Mouse (Mus musculus) left cerebral cortex, postnatal 4 days (tissue): ENCODE results near the gene Rpa3. TPM values are rescaled to one million over a fixed set of nuclear protein-coding genes. Genes with fewer than 3 reads are reported as not detected.
A peak's percentile ranks its signal among the peaks of the same experiment; 100 is the strongest.

Experiments
- DNase-seq: peaks from one replicate; pipeline ENCODE4 v3.0.0-alpha.2; 2022
- intact Hi-C: fragments of 180-260 bp; cut with DNase I; formaldehyde crosslinking; loops from one replicate; pipeline ENCODE4 v1.15.1; 2025
- total RNA-seq, 2 experiments: library from RNA; stranded (reverse); gene quantifications; 2 replicates each; pipeline ENCODE4 v1.2.3; 2021

The Rpa3 gene
- total RNA-seq = 10 to 100 TPM; 16.0 to 23.0 TPM

GRCm38 (mm10) chr6:8259004-8259666 lies at the start of gene Rpa3, which contains the start of the genes Umad1 and Gm45062:
Gene Rpa3, minus strand, starts transcription at chr6:8259173.
Gene Umad1, plus strand, starts transcription at chr6:8259288.
Gene Gm45062, plus strand, starts transcription at chr6:8259450.
- intact Hi-C loops = no loop called here
- DNase-seq = peak; percentile 98

DNA sequence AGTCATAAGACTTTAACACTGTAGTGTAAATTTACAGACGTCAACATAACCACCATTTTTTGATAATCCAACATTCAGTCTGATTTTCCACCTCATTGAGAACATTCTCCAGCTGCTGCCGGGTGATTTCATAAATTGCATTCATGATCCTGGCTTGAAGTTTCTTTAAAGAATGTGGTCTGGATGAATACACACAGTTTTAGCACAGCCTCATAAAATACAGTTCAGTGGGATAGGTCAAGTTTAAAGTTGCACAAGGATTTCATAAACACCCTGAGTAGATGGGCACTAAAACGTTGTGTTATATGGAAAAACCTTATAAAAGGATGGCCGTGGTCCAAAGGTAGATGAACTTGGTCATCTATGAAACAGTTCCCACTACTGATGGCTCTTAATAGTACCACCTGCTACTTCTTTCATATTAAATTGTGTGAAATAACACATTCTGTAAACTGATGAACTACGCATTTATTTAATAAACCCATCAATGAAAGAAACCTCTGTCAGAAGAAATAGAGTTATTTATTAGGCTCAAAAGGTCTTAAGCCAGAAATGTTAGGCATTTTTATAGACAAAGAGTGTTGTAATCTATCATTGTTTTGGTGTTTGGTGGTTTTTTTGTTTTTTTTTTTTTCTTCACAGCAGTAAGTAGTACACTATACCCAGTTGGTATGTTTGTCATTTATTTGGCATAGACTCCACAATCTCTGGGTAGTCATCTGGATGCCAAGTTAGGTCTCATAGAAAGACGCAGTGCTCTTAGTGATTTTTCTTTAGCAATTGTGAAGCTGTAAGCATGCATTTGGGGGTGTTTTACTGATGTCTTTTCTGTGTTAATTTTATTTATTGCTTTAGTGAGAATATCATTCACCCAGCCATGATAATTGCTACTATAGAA lies 49.2 kb upstream of the Rpa3 start:
- DNase-seq = no peak
- intact Hi-C loops = no loop called here

DNA sequence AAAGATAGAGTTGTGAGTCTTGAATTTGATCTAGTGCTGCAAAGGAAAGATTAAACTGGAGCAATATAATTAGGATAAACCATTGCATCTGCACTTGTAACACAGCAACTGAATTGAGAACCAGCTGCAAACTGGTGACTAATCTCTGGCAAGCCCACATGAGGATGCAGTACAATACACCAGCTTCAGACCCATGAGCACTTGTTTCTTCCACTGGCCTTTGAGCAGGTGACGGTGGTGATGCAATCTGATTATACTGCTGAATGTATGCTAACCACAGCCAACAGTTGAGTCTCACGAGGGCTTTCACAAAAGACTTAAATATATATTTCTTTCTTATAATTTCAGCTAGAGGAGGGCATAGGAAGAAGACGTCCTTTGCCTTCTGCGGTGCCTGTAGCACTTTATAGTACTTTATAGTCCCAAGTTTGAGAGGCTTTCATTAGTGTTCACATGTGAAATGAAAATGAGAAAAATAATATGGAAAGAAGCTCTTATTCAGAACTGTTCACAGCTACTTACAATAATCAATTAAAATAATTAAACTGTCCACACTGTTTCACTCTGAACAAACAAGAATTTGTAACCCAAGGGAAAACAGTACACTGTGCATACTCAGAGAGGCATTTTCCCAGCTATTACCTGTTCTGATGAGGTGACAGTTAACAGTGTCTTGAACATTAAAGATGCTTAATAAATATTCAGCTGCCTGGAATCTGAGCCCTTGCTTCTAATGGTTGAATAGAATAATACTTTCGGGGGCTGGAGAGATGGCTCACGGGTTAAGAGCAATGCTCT lies 40.3 kb upstream of the Rpa3 start:
- no peak for DNase-seq
- intact Hi-C loops = no loop called here

DNA sequence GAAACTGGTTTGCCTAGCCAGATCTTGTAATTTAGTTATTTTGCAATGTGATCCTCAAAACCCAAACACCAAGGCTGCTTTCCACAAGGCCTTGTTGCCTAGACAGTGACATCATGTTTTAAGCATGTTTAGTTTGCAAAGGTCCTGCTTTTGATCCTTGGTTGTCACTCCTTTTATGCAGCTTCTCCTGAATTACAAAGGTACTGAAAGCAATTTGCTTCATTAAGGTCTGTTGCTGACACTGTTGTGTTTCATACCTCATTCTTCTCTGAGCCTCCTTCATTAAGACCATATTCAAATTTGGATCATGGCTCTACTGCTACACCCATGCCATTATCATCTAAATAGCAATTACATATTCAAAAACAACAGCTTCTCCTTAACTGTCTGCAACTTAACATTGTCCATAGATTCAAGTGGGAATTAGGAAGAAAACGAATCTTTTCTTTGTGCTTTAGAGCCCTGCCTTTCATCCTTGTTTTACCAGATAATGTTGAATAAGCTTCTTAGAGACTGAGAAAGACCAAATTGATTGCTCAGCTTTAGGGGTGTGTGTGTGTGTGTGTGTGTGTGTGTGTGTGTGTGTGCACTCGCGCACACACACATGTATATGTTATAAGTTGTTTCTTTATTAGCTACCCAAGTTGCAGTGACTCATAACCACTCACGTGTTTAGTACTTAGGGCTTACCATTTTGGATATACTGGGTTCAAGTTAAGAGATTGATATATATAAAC lies 35.2 kb upstream of the Rpa3 start:
- no peak for DNase-seq
- intact Hi-C loops = no loop called here

- intact Hi-C loops = no loop called here
- no peak for DNase-seq
Observed at GRCm38 (mm10) chr6:8288755-8289580, 30.0 kb upstream of the Rpa3 start.

DNA sequence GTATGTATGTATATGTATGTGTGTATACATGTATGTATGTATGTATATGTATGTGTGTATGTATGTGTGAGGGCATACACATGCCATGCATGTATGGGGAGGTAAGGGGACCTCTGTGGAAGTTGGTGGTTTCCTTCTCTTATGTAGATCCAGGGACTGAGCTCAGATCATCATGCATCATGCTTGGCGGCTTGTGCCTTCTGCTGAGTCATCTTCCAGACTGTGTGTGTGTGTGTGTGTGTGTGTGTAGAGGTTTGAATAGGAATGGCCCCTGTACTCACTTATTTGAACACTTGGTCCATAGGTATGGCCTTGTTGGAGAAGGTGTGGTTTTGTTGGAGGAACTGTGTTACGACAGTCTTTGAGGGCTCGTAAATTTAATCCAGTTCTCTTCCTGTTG lies 27.2 kb upstream of the Rpa3 start:
- DNase-seq = no peak
- intact Hi-C loops = no loop called here

- no peak for DNase-seq
- intact Hi-C loops = no loop called here
Observed at GRCm38 (mm10) chr6:8285401-8285960, 26.5 kb upstream of the Rpa3 start.

DNA sequence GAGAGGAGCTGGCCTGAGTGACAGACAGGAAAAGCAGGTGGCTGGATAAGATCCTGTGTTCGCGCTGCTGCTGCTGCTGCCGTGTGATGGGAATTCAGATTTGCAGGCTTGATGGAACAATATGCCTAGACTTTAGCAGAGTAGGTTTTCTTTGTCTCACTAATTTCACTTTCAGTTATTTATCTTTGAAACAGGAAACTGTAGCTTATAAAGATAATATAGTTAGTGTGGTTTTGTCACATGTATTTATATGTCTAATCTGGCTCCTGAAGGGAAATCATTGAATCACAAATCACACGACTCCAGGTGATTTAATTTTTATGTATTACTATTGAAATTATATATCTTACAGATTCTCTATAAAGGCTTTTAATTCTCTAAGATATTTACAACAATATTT lies 24.3 kb upstream of the Rpa3 start:
- intact Hi-C loops = loop anchor here (5.0 kb wide), 1 partner anchor 454 kb away; no protein-coding TSS in a partner anchor
- DNase-seq = no peak

DNA sequence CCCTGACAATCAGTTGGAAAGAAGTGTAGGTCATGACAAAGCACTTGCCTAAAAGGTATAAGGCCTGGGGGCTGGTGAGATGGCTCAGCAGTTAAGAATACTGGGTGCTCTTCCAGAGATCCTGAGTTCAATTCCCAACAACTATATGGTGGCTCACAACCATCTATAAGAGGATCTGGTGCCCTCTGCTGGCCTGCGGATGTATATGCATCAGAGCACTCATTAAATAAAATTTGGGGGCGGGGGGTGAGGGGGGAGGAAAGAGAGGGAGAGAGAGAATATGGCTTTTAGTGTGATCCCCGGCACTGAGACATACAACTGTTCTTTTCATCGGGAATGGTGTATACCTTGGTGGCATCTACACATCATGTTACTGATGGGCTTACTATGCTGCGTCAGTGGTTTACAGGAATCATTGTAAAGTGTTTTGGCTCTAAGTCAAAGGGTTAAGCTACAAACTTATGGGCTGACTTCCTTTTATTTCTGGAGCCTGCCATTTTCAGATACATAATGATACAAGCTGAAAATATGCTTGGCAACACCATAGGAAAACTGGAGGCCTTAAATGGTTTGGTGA lies 19.5 kb upstream of the Rpa3 start:
- DNase-seq = no peak

DNA sequence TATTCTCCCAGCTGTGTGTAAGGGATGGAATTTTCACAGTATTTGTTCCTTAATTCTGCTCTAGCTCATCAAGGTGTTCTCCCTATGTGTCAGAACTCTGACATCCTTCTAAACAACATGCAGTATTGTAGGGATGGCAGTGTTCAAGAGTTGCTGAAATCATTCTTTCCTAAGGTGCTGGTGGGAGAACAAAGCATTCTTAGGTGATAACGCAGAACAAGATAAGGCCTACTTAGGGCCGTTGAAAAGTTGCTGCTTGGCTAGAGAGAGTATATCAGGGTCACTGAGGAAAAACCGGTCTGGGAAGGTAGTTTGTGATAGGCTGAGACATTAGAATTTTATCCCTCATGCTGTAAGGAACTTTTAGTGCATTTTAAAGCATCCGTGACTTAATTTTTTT lies 17.5 kb upstream of the Rpa3 start:
- no peak for DNase-seq
- intact Hi-C loops = loop anchor here (5.0 kb wide), 1 partner anchor 551 kb away; no protein-coding TSS in a partner anchor

More for the DNA sequence above, 19.5 kb upstream of the Rpa3 start:
- intact Hi-C loops = loop anchor here (5.0 kb wide), 1 partner anchor 549 kb away; no protein-coding TSS in a partner anchor

GRCm38 (mm10) chr6:8275098-8275497 lies 16.1 kb upstream of the Rpa3 start:
- intact Hi-C loops = loop anchor here (5.0 kb wide), 1 partner anchor 552 kb away; no protein-coding TSS in a partner anchor
- DNase-seq = peak; percentile 53

DNA sequence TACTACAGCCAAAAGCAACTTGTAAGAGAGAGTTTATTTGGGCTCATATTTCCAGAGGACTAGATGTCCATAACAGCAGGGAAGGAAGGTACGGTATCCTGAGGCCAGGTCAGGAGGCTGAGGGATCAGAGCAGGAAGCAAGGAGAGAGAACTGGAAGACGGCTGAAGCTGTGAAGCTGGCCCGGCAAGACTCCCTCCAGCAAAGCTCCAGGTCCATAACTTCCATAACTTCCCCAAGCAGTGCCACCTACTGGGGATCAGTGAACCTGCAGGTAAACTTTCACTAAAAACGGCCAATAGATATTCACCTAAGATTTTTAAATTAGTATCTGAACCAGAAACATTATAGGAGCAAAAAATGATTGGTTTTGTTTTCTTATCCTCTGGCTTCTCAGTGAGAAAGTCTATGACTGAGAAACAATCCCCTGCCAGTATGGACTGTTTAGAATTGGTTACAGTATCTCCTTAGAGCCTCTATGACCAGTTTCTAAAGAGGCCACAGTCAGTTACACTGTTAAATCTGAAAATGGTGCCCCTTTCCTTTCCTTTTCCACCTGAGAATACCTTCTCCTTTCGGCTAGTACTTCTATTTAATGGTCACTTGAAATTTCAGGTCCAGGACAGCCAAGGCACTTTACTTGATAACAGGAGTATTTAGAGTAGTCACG lies 15.5 kb upstream of the Rpa3 start:
- DNase-seq = peak; percentile 49
- intact Hi-C loops = loop anchor here (5.0 kb wide), 1 partner anchor 553 kb away; no protein-coding TSS in a partner anchor

- intact Hi-C loops = no loop called here
- DNase-seq = no peak
Observed at GRCm38 (mm10) chr6:8271047-8271446, 12.1 kb upstream of the Rpa3 start.

DNA sequence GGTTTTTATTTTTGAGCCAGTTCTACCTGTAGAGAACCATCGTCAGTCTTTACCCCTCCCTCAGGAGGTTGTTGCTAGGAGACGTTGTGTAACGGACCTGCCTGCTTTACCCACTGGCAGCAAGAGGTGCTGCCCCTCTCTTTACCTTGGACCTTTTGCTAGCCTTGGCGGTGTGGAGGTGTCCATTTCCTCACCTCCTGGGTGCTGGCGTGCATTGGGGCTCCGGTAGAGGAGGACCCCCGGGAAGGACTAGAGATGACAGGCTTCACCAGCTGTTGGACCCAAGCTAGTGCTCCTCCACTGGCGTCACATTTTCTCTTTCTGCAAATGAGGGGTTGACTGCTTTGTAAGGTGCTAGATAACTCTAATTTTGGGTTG lies 683 bp upstream of the Rpa3 start:
- no peak for DNase-seq
- intact Hi-C loops = no loop called here

- DNase-seq = no peak
- intact Hi-C loops = no loop called here
Observed at GRCm38 (mm10) chr6:8258316-8258715, 657 bp downstream of the Rpa3 start.

DNA sequence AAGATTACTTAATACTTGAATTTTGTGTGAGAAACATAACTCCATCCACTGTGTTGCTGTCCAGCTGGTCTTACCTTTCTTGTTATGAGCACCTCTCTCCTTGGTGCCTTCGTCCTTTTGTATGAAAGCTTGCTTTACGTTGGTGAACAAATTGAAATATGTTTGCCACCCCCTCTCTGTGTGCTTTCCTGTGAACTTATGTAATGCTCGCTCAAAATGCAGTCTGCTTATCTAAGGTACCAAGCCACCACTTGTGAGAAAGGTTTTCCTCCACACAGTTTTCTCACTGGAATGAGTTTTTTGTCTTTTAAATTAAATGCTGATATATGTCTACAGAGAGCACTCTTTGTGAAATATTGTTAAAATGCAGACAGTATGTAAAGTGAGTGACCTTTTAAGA lies 30.4 kb downstream of the Rpa3 start:
- intact Hi-C loops = no loop called here
- DNase-seq = no peak

DNA sequence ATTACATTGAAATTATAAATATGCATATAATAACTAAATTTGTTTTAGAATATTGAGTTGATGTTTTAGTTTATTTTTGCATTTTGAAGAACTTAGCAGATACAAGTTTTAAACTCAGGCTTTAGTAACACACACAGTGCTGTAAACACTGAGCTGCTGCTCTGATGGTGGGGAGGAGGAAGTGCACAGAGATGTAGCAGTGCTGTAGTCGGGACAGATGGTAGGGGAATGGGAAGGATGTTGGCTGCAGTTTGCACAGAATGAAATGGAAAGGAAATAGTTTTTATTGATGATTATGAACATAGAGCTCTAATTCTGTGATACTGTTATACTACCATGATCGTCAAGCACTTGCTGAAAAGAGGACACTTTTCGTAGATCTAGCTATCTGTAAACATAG lies 31.9 kb downstream of the Rpa3 start:
- intact Hi-C loops = no loop called here
- DNase-seq = no peak

- intact Hi-C loops = no loop called here
- DNase-seq = no peak
Observed at GRCm38 (mm10) chr6:8210661-8211060, 48.3 kb downstream of the Rpa3 start.
